In genomic region chr8:11024871-11025270, GRCm38 (mm10) we compare ENCODE assay signal across 17 mouse cellular contexts. TPM values are rescaled to one million over a fixed set of nuclear protein-coding genes. Genes with fewer than 3 reads are reported as not detected.
A peak's percentile ranks its signal among the peaks of the same experiment; 100 is the strongest.
DNase-seq lines count a peak whose midpoint lies in the region.
"Had no signal": no experiment of that assay in that cellular context is flagged by ENCODE, and none has a peak within 500 bp of the region (broad histone marks: within the 10 kb centered on the region; RNA-seq: fewer than 3 reads in every experiment).

No protein-coding gene starts in this region.

- peak; percentile 33 for DNase-seq in adrenal gland, adult 2 months
- no peak for DNase-seq in adrenal gland, adult 18-20 months (ENCODE audit: low spot score in 2 of 2)
- DNase-seq in gastrocnemius, postnatal 25 days: peak; percentile 46
- DNase-seq in gastrocnemius, postnatal 4 days (ENCODE audit: low spot score in 2 of 2): no peak
- peak; percentile 7 for DNase-seq in brain, adult 2 months (ENCODE audit: low read depth, low spot score)
- DNase-seq in lung, postnatal 10 days: no peak
- DNase-seq: adrenal gland, postnatal 10 days; B cell, adult 2 months; cerebellum, adult 11-12 months; cerebellum, adult 8-10 months; cerebellum, postnatal 10 days; cerebellum, postnatal 36 days; embryo, embryonic 11 days; heart, postnatal 14 days; heart, postnatal 4 days; kidney, adult 18-20 months; kidney, adult 9 months had no signal

RNA-seq across cellular contexts. Expression of gene Irs2, which starts 16.6 kb away (rescaled TPM):
- total RNA-seq in adrenal gland, adult 2 months (2021): 10 to 100 TPM; 29.8 to 37.6 TPM
- 17.7 and 19.6 TPM in 2 replicates for polyA plus RNA-seq in adrenal gland, adult 2 months (2012; rRNA removed)
- total RNA-seq in adrenal gland, adult 18-20 months (2021): 10 to 100 TPM; 34.3 to 52.8 TPM
- 10 to 100 TPM in 1 of 2 experiments, 1 to 10 TPM in 1; 7.7 to 12.7 TPM for total RNA-seq in gastrocnemius, postnatal 25 days (2021)
- total RNA-seq in gastrocnemius, postnatal 4 days (2021): 10 to 100 TPM; 15.8 to 16.5 TPM

Comparison
In these comparisons a context has a peak if more than half of its experiments do, and no peak if none do; other contexts are left out.
1. DNase-seq: peak in adrenal gland, adult 2 months (single experiment), gastrocnemius, postnatal 25 days (single experiment) and brain, adult 2 months (single experiment); none in adrenal gland, adult 18-20 months (0 of 2), gastrocnemius, postnatal 4 days (0 of 2) and lung, postnatal 10 days (single experiment).